Mouse (Mus musculus) brain, embryonic 18.5 days (tissue): Measurements from ENCODE around the gene Entpd6.

ENCODE experiments used
- DNase-seq: peaks from one replicate; pipeline ENCODE4 v3.0.0-alpha.2; 2012; ENCODE audit warnings: low read depth, low spot score

The Entpd6 gene

GRCm38 (mm10) chr2:150786251-150787180, 37.7 kb downstream of the Entpd6 start, which contains the start of gene Pygb:
Gene Pygb, plus strand, starts transcription at chr2:150786735.
- DNase-seq: peak; percentile 74

- DNase-seq: no peak
Observed at GRCm38 (mm10) chr2:150787234-150787771, 38.5 kb downstream of the Entpd6 start.

- no peak for DNase-seq
Observed at GRCm38 (mm10) chr2:150788768-150789550, 40.1 kb downstream of the Entpd6 start.

GRCm38 (mm10) chr2:150793320-150793719, 44.5 kb downstream of the Entpd6 start:
- no peak for DNase-seq

GRCm38 (mm10) chr2:150798084-150798483, 49.2 kb downstream of the Entpd6 start:
- DNase-seq: no peak

- DNase-seq: no peak
Observed at GRCm38 (mm10) chr2:150800616-150801015, 51.8 kb downstream of the Entpd6 start.

GRCm38 (mm10) chr2:150803035-150803434, 54.2 kb downstream of the Entpd6 start:
- DNase-seq: no peak

- no peak for DNase-seq
Observed at GRCm38 (mm10) chr2:150808381-150808780, 59.5 kb downstream of the Entpd6 start.

GRCm38 (mm10) chr2:150808812-150809211, 60.0 kb downstream of the Entpd6 start:
- no peak for DNase-seq

- no peak for DNase-seq
Observed at GRCm38 (mm10) chr2:150810603-150811002, 61.8 kb downstream of the Entpd6 start.

- DNase-seq: no peak
Observed at GRCm38 (mm10) chr2:150812816-150813215, 64.0 kb downstream of the Entpd6 start.

- DNase-seq: no peak
Observed at GRCm38 (mm10) chr2:150816676-150817402, 68.0 kb downstream of the Entpd6 start.

GRCm38 (mm10) chr2:150818742-150819141, 69.9 kb downstream of the Entpd6 start:
- DNase-seq: no peak

- no peak for DNase-seq
Observed at GRCm38 (mm10) chr2:150820720-150821119, 71.9 kb downstream of the Entpd6 start.
